Mouse (Mus musculus): ENCODE results near the gene Fsip1. TPM values are rescaled to one million over a fixed set of nuclear protein-coding genes. Genes with fewer than 3 reads are reported as not detected.

Fsip1 gene
- polyA plus RNA-seq, 1 experiment from 2014 or later = 0.49 TPM

DNA sequence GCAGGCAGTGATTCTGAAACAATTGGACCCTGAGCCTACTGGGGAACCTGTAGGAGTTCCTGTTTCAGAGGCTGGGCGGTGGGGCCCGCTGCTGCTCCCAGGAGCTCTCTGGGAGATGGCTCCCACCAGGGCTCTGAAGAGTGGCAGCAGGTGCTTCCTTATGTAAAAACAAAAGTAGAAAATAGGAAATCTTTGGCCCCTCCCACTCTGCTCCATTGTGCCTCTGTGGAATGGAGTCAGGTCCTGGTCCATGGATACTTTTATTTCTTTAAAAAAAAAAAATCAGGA lies 7.1 kb upstream of the Fsip1 start:
- Histone ChIP-seq H3K9me3 (ENCODE audit: control insufficient read depth, low read length) (no peaks in the 10 kb centered on the region), H3K4me3 (ENCODE audit: low read depth, low read length) (no peak overlapping the region), H3K9ac (ENCODE audit: low read length) (no peak overlapping the region), H3K27me3 (replicated peaks; ENCODE audit: control insufficient read depth, insufficient read depth, low read length) (no peaks in the 10 kb centered on the region), H3K27ac (ENCODE audit: low read depth) (no peak overlapping the region), H3K4me1 (replicated peaks; ENCODE audit: control insufficient read depth, insufficient read depth, low read length) (no peaks in the 10 kb centered on the region), H3K4me2 (ENCODE audit: low read length) (no peak overlapping the region), H3K36me3 (ENCODE audit: control insufficient read depth, insufficient read depth, low read length) (no peaks in the 10 kb centered on the region)
- ATAC-seq (replicated peaks; ENCODE audit: low FRiP score, low TSS enrichment, low read depth) (no peak), DNase-seq (ENCODE audit: low spot score) (no peak)
- 49% methylated on average over 2 of the region's 2 CpGs for WGBS

DNA sequence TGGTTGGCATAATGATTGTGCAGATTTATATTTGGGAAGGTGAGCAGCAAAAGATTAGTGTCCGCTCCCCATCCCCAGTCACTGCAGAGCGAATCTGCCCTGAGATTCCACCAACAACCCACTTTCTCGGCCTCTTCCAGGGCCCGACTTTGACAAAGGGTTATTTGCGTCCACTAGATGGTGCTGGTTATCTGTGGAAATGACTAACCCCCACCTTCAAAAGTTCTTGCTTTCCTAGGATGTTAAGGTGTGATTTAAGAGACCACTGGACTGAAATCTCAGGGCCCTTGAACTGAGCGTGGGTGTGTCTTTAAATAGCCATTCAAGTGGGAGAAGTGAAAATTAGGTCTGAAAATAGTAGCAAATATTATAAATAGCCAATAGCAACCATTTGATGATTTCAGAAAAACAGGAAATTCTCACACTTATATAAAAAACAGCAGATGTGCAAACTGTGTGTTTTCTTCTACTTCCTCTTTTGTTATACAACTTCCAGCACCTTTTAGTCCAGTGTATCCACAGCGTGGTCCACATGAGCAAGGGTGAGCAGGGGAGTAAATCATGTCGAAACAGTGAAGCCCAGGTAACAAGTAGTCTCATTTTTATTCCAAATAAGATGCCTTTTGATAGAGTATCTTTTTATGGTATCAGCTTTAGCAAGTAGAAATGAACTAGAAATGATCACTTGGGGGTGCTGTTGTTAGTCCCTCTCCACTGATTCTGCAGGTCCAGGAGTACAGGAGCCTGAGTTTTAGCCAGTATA lies 6.6 kb upstream of the Fsip1 start:
- Histone ChIP-seq H3K27ac (ENCODE audit: low read depth) (no peak overlapping the region), H3K9me3 (ENCODE audit: control insufficient read depth, low read length) (no peaks in the 10 kb centered on the region), H3K4me3 (ENCODE audit: low read depth, low read length) (no peak overlapping the region), H3K27me3 (replicated peaks; ENCODE audit: control insufficient read depth, insufficient read depth, low read length) (no peaks in the 10 kb centered on the region), H3K4me1 (replicated peaks; ENCODE audit: control insufficient read depth, insufficient read depth, low read length) (no peaks in the 10 kb centered on the region), H3K36me3 (ENCODE audit: control insufficient read depth, insufficient read depth, low read length) (no peaks in the 10 kb centered on the region), H3K9ac (ENCODE audit: low read length) (no peak overlapping the region), H3K4me2 (ENCODE audit: low read length) (no peak overlapping the region)
- 19% methylated on average over 8 of the region's 8 CpGs for WGBS
- DNase-seq (ENCODE audit: low spot score) = peak; percentile 54
- ATAC-seq (replicated peaks; ENCODE audit: low FRiP score, low TSS enrichment, low read depth) = 0 out of 2 replicates have a peak, but pooled peaks have one; percentile 50

DNA sequence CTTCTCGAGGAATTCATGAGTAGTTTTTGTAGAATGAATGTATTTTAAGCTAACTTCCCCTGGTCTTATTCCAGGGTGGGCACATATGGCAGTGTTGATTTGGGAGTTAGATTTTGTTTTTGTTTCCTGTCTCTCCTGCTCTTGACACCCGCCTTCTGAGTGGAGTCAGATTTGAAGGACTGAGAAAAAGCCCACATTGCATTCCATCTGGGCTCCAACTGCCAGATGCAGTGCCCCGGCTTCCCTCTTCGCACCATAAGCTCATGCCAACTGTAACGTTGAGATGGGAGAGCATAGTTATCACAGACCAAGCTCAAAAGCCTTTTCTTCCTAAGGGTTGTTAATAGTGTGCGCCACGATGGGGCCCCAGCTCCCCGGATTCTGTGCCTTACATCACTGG lies 5.9 kb upstream of the Fsip1 start:
- no peak overlapping the region for H3K9ac ChIP-seq (ENCODE audit: low read length)
- no peak overlapping the region for H3K4me3 ChIP-seq (ENCODE audit: low read depth, low read length)
- no peaks in the 10 kb centered on the region for H3K27me3 ChIP-seq (replicated peaks; ENCODE audit: control insufficient read depth, insufficient read depth, low read length)
- no peaks in the 10 kb centered on the region for H3K9me3 ChIP-seq (ENCODE audit: control insufficient read depth, low read length)
- H3K36me3 ChIP-seq (ENCODE audit: control insufficient read depth, insufficient read depth, low read length) = no peaks in the 10 kb centered on the region
- no peak overlapping the region for H3K4me2 ChIP-seq (ENCODE audit: low read length)
- DNase-seq (ENCODE audit: low spot score) (no peak), ATAC-seq (replicated peaks; ENCODE audit: low FRiP score, low TSS enrichment, low read depth) (no peak)
- 60% methylated on average over 8 of the region's 8 CpGs for WGBS
- no peak overlapping the region for H3K27ac ChIP-seq (ENCODE audit: low read depth)
- no peaks in the 10 kb centered on the region for H3K4me1 ChIP-seq (replicated peaks; ENCODE audit: control insufficient read depth, insufficient read depth, low read length)

DNA sequence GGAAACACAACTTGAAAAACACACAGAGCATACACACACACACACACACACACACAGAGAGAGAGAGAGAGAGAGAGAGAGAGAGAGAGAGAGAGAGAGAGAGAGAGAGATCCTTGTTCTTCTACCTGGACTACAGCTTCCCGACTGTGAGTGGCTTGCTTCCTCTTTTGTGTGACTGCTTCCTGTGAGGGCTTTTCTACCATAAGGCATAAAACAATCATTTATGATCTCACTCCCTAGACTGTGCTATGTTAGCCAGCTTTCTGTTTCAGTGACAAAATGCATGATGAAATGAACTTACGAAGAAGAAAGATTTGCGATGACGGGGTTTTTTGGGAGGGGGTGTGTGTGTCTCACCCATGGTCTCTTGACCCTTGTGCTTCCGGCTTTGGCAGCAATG lies 3.0 kb upstream of the Fsip1 start:
- no peaks in the 10 kb centered on the region for H3K4me1 ChIP-seq (replicated peaks; ENCODE audit: control insufficient read depth, insufficient read depth, low read length)
- no peak overlapping the region for H3K4me2 ChIP-seq (ENCODE audit: low read length)
- no peak for DNase-seq (ENCODE audit: low spot score)
- ATAC-seq (replicated peaks; ENCODE audit: low FRiP score, low TSS enrichment, low read depth) = no peak
- no peak overlapping the region for H3K27ac ChIP-seq (ENCODE audit: low read depth)
- no peaks in the 10 kb centered on the region for H3K36me3 ChIP-seq (ENCODE audit: control insufficient read depth, insufficient read depth, low read length)
- no peaks in the 10 kb centered on the region for H3K9me3 ChIP-seq (ENCODE audit: control insufficient read depth, low read length)
- no peak overlapping the region for H3K4me3 ChIP-seq (ENCODE audit: low read depth, low read length)
- no peaks in the 10 kb centered on the region for H3K27me3 ChIP-seq (replicated peaks; ENCODE audit: control insufficient read depth, insufficient read depth, low read length)
- H3K9ac ChIP-seq (ENCODE audit: low read length) = no peak overlapping the region
- 79% methylated on average over 5 of the region's 5 CpGs for WGBS

DNA sequence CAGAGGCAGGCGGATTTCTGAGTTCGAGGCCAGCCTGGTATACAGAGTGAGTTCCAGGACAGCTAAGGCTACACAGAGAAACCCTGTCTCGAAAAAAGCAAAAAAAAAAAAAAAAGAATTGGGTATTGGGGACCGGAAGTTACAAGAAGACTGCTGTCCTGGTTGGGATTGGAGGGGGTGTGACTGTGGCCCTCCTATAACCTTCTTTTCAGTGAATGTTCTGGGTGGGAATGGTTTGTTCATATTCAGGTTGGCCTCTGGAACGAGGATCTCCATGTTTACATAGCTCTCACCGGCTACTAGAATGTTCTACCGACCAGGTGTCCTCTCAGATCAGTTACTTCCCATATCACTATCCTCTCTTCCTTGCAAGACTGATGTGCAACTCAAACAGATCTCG lies 328 bp upstream of the Fsip1 start:
- 76% methylated on average over 8 of the region's 8 CpGs for WGBS

DNA sequence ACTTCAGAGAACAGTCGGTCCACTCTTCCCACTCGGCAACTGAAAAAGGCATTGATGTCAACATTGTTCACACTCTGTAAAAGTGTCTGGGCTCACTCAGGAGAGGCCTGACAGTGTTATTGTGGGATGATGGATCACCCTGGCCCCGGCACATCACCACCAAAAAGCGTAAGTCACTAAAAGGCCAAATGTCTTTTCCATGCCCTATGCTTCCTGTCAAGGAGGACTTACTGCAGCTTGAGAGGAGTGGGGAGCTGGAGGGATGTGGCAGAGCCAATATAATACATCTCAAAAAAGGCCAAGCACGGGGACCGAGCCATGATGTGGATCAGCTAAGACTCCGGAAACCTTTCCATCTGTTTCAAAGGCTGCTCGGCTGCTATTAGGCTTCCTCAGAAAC lies 2.2 kb downstream of the Fsip1 start:
- H3K27ac ChIP-seq (ENCODE audit: low read depth) = no peak overlapping the region
- no peak for DNase-seq (ENCODE audit: low spot score)
- 25% methylated on average over 8 of the region's 8 CpGs for WGBS
- H3K36me3 ChIP-seq (ENCODE audit: control insufficient read depth, insufficient read depth, low read length) = no peaks in the 10 kb centered on the region
- ATAC-seq (replicated peaks; ENCODE audit: low FRiP score, low TSS enrichment, low read depth) = no peak
- no peak overlapping the region for H3K4me2 ChIP-seq (ENCODE audit: low read length)
- H3K27me3 ChIP-seq (replicated peaks; ENCODE audit: control insufficient read depth, insufficient read depth, low read length) = no peaks in the 10 kb centered on the region
- H3K9ac ChIP-seq (ENCODE audit: low read length) = no peak overlapping the region
- no peaks in the 10 kb centered on the region for H3K9me3 ChIP-seq (ENCODE audit: control insufficient read depth, low read length)
- H3K4me3 ChIP-seq (ENCODE audit: low read depth, low read length) = no peak overlapping the region
- H3K4me1 ChIP-seq (replicated peaks; ENCODE audit: control insufficient read depth, insufficient read depth, low read length) = no peaks in the 10 kb centered on the region

More for the DNA sequence above, 328 bp upstream of the Fsip1 start:
- H3K4me1 ChIP-seq (replicated peaks; ENCODE audit: control insufficient read depth, insufficient read depth, low read length) = no peaks in the 10 kb centered on the region
- no peaks in the 10 kb centered on the region for H3K36me3 ChIP-seq (ENCODE audit: control insufficient read depth, insufficient read depth, low read length)
- no peak for ATAC-seq (replicated peaks; ENCODE audit: low FRiP score, low TSS enrichment, low read depth)
- DNase-seq (ENCODE audit: low spot score) = no peak
- no peak overlapping the region for H3K27ac ChIP-seq (ENCODE audit: low read depth)
- H3K27me3 ChIP-seq (replicated peaks; ENCODE audit: control insufficient read depth, insufficient read depth, low read length) = no peaks in the 10 kb centered on the region
- H3K9me3 ChIP-seq (ENCODE audit: control insufficient read depth, low read length) = no peaks in the 10 kb centered on the region
- no peak overlapping the region for H3K9ac ChIP-seq (ENCODE audit: low read length)
- peak overlapping the region; percentile 45; the same call in 1 of the 2 replicates for H3K4me3 ChIP-seq (ENCODE audit: low read depth, low read length)
- peak overlapping the region; percentile 66 for H3K4me2 ChIP-seq (ENCODE audit: low read length)

DNA sequence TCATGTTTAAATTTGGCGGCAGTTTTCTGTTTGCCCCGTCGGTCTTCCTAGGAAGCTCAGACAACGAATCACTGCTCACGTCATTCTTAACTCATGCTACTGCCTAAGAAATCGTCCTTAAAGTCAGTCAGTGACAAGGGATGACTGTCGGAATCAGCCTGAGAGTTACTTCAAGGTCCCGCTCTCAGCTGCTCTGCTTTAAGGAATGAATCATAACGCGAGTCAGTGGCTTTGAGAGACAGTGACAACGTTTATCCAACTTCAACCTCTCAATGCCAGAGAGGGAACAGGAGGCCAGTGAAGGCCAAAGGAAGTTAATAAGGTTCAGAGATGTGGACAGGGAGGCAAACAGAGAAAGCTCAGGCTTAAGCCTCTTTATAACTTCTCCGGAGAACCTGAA lies 7.8 kb downstream of the Fsip1 start:
- Histone ChIP-seq H3K36me3 (ENCODE audit: control insufficient read depth, insufficient read depth, low read length) (no peaks in the 10 kb centered on the region), H3K4me1 (replicated peaks; ENCODE audit: control insufficient read depth, insufficient read depth, low read length) (0 out of 2 replicates have a peak, but pooled peaks cover 4% of the 10 kb centered on the region), H3K4me3 (ENCODE audit: low read depth, low read length) (no peak overlapping the region), H3K9me3 (ENCODE audit: control insufficient read depth, low read length) (no peaks in the 10 kb centered on the region), H3K27ac (ENCODE audit: low read depth) (no peak overlapping the region), H3K9ac (ENCODE audit: low read length) (no peak overlapping the region), H3K27me3 (replicated peaks; ENCODE audit: control insufficient read depth, insufficient read depth, low read length) (no peaks in the 10 kb centered on the region), H3K4me2 (ENCODE audit: low read length) (no peak overlapping the region)
- ATAC-seq (replicated peaks; ENCODE audit: low FRiP score, low TSS enrichment, low read depth) (no peak), DNase-seq (ENCODE audit: low spot score) (no peak)
- WGBS = 69% methylated on average over 12 of the region's 12 CpGs

DNA sequence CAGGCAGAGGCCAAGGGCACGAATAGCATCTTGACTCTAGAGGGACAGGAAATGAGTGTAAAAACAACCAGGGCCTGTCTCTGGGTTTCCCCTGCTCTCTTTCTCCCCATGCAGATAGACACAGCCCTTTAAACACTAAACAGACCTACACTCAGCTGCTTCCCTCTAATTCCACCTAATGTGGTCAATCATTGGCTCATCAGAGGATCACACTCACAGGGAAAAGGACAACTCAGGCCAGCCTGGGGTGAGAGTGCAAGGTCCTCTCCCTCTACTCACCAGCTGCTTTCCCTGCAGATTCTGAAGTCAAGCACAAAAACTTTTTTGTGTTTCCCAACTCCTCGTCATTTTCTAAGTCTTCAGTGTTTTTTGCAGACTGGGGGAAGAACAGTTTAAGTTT lies 8.8 kb downstream of the Fsip1 start:
- Histone ChIP-seq H3K4me2 (ENCODE audit: low read length) (no peak overlapping the region), H3K4me1 (replicated peaks; ENCODE audit: control insufficient read depth, insufficient read depth, low read length) (0 out of 2 replicates have a peak, but pooled peaks cover 4% of the 10 kb centered on the region), H3K4me3 (ENCODE audit: low read depth, low read length) (no peak overlapping the region), H3K36me3 (ENCODE audit: control insufficient read depth, insufficient read depth, low read length) (no peaks in the 10 kb centered on the region), H3K9me3 (ENCODE audit: control insufficient read depth, low read length) (no peaks in the 10 kb centered on the region), H3K27me3 (replicated peaks; ENCODE audit: control insufficient read depth, insufficient read depth, low read length) (no peaks in the 10 kb centered on the region), H3K9ac (ENCODE audit: low read length) (no peak overlapping the region), H3K27ac (ENCODE audit: low read depth) (no peak overlapping the region)
- DNase-seq (ENCODE audit: low spot score) (no peak), ATAC-seq (replicated peaks; ENCODE audit: low FRiP score, low TSS enrichment, low read depth) (no peak)
- 29% methylated on average over 2 of the region's 2 CpGs for WGBS

DNA sequence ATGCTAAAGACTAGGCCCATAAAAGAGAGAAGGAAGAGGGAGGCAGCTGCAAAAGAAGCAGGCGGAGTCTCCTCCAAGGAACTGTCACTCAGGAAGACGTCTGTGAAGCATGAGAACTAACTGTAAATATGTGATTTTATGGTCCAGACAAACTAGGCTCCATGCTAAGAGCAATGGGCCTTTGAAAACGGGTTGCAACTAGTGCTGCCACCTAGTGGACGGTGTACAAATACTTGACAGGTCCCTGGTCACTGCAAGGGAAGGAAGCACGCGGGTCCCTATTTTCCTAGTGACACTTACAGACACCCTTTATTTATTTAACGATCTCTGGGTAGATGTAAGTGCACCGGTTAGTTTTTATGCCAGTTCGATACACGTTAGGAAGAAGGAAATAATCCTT lies 10.9 kb downstream of the Fsip1 start:
- H3K9me3 ChIP-seq (ENCODE audit: control insufficient read depth, low read length) = no peaks in the 10 kb centered on the region
- H3K27me3 ChIP-seq (replicated peaks; ENCODE audit: control insufficient read depth, insufficient read depth, low read length) = no peaks in the 10 kb centered on the region
- H3K27ac ChIP-seq (ENCODE audit: low read depth) = no peak overlapping the region
- no peak overlapping the region for H3K4me3 ChIP-seq (ENCODE audit: low read depth, low read length)
- H3K4me2 ChIP-seq (ENCODE audit: low read length) = no peak overlapping the region
- no peaks in the 10 kb centered on the region for H3K36me3 ChIP-seq (ENCODE audit: control insufficient read depth, insufficient read depth, low read length)
- ATAC-seq (replicated peaks; ENCODE audit: low FRiP score, low TSS enrichment, low read depth) (peak; percentile 66; the same call in 1 of the 2 replicates), DNase-seq (ENCODE audit: low spot score) (peak; percentile 86)
- H3K9ac ChIP-seq (ENCODE audit: low read length) = no peak overlapping the region
- WGBS = 9% methylated on average over 10 of the region's 10 CpGs
- H3K4me1 ChIP-seq (replicated peaks; ENCODE audit: control insufficient read depth, insufficient read depth, low read length) = 0 out of 2 replicates have a peak, but pooled peaks cover 4% of the 10 kb centered on the region
